13 mouse cellular contexts compared by ENCODE assay signal in genomic region chr2:54841245-54841644, GRCm38 (mm10).
"Had no signal": no experiment of that assay in that cellular context is flagged by ENCODE, and none has a peak within 500 bp of the region (broad histone marks: within the 10 kb centered on the region; RNA-seq: fewer than 3 reads in every experiment).

No protein-coding gene starts in this region.

- H3K27me3 ChIP-seq: limb, embryonic 13.5 days; midbrain, embryonic 13.5 days had no signal

- DNase-seq: kidney, adult 8-10 months; kidney, postnatal 10 days; kidney, postnatal 4 days; left cerebral cortex, postnatal 4 days; lung, adult 18-20 months; right cerebral cortex, adult 18-20 months; right cerebral cortex, postnatal 25 days; thymus, postnatal 36 days had no signal

- ATAC-seq: intestine, postnatal 0 days; midbrain, embryonic 13.5 days had no signal

- H3K4me2 ChIP-seq: limb, embryonic 13.5 days; midbrain, embryonic 13.5 days had no signal

- H3K4me3 ChIP-seq: layer of hippocampus, adult 2 months; limb, embryonic 13.5 days; midbrain, embryonic 13.5 days had no signal

- H3K4me1 ChIP-seq: limb, embryonic 13.5 days; midbrain, embryonic 13.5 days had no signal

- H3K9me3 ChIP-seq: limb, embryonic 13.5 days; midbrain, embryonic 13.5 days had no signal

- H3K36me3 ChIP-seq: limb, embryonic 13.5 days; midbrain, embryonic 13.5 days had no signal

- H3K27ac ChIP-seq: layer of hippocampus, adult 2 months; limb, embryonic 13.5 days; liver, embryonic 14.5 days; midbrain, embryonic 13.5 days had no signal

- H3K9ac ChIP-seq: limb, embryonic 13.5 days; liver, embryonic 14.5 days; midbrain, embryonic 13.5 days had no signal
